Mouse (Mus musculus) forebrain, embryonic 16.5 days (tissue): Measurements from ENCODE around the gene Echdc3. TPM values are rescaled to one million over a fixed set of nuclear protein-coding genes. Genes with fewer than 3 reads are reported as not detected.

Source experiments
- ATAC-seq: fragments of 200-750 bp; cut with Nextera tagmentation; 2 replicates; pipeline ENCODE4 v1.8.0; 2017; ENCODE audit warnings: mild to moderate bottlenecking, moderate library complexity
- H3K27ac ChIP-seq: fragments of 300-500 bp; sonication (generic); 2 replicates; pipeline ENCODE4 v1.5.1; 2014; ENCODE audit warnings: low read length, control low read depth
- H3K27me3 ChIP-seq: fragments of 300-500 bp; sonication (generic); replicated peaks from 2 replicates; pipeline ENCODE4 v1.6.1; 2014; ENCODE audit warnings: low read length; ENCODE audit not compliant: control insufficient read depth, insufficient read depth
- H3K36me3 ChIP-seq: fragments of 300-500 bp; sonication (generic); 2 replicates; pipeline ENCODE4 v1.6.1; 2014; ENCODE audit not compliant: control insufficient read depth, insufficient read depth
- H3K4me1 ChIP-seq: fragments of 300-500 bp; sonication (generic); replicated peaks from 2 replicates; pipeline ENCODE4 v1.6.1; 2014; ENCODE audit warnings: low read length; ENCODE audit not compliant: control insufficient read depth, insufficient read depth
- H3K4me2 ChIP-seq: fragments of 300-500 bp; sonication (generic); 2 replicates; pipeline ENCODE4 v1.6.1; 2014; ENCODE audit warnings: mild to moderate bottlenecking, low read length, control low read depth
- H3K4me3 ChIP-seq: fragments of 300-500 bp; sonication (generic); replicated peaks from 2 replicates; pipeline ENCODE4 v1.5.1; 2014; ENCODE audit warnings: mild to moderate bottlenecking, low read length, control low read depth
- H3K9ac ChIP-seq: fragments of 300-500 bp; sonication (generic); replicated peaks from 2 replicates; pipeline ENCODE4 v1.6.1; 2014; ENCODE audit warnings: low read depth, low read length, control low read depth
- H3K9me3 ChIP-seq: fragments of 300-500 bp; sonication (generic); 2 replicates; pipeline ENCODE4 v1.6.1; 2016; ENCODE audit warnings: low read length; ENCODE audit not compliant: control insufficient read depth
- WGBS: fragments of 180-500 bp; shearing (Covaris S2); extraction: QIAGEN DNeasy Blood & Tissue Kit; methylation state at CpG from one replicate; pipeline ENCODE4 v1.1.7; 2014; 5-methylcytosine and 5-hydroxymethylcytosine counted together
- polyA plus RNA-seq: library from polyadenylated mRNA; unstranded; fragments of >200 nt; fragmentation: Nextera tagmentation; extraction: Ambion mirVana; gene quantifications from 2 replicates; pipeline ENCODE4 v1.2.1, GENCODE M21; 2015

Echdc3 gene
- polyA plus RNA-seq, 1 experiment from 2014 or later, result 0.82 TPM

GRCm38 (mm10) chr2:6207736-6208135 is 5.1 kb downstream of the Echdc3 start:
- H3K4me2 ChIP-seq, result no peak overlapping the region
- no peaks in the 10 kb centered on the region for H3K36me3 ChIP-seq
- peaks cover 11% of the 10 kb centered on the region for H3K4me1 ChIP-seq
- no peak overlapping the region for H3K4me3 ChIP-seq
- ATAC-seq, result no peak
- no peak overlapping the region for H3K27ac ChIP-seq
- H3K9me3 ChIP-seq, result no peaks in the 10 kb centered on the region
- H3K27me3 ChIP-seq, result no peaks in the 10 kb centered on the region
- no peak overlapping the region for H3K9ac ChIP-seq
- WGBS, result 71% methylated on average over 2 of the region's 2 CpGs

GRCm38 (mm10) chr2:6196363-6196973 is 16.4 kb downstream of the Echdc3 start:
- no peak overlapping the region for H3K9ac ChIP-seq
- WGBS, result 42% methylated on average over 9 of the region's 10 CpGs
- H3K27ac ChIP-seq, result no peak overlapping the region
- no peaks in the 10 kb centered on the region for H3K27me3 ChIP-seq
- no peak overlapping the region for H3K4me3 ChIP-seq
- H3K9me3 ChIP-seq, result no peaks in the 10 kb centered on the region
- H3K4me1 ChIP-seq, result peaks cover 17% of the 10 kb centered on the region
- no peak overlapping the region for H3K4me2 ChIP-seq
- H3K36me3 ChIP-seq, result no peaks in the 10 kb centered on the region
- ATAC-seq, result no peak

- no peaks in the 10 kb centered on the region for H3K36me3 ChIP-seq
- no peak overlapping the region for H3K9ac ChIP-seq
- H3K4me2 ChIP-seq, result no peak overlapping the region
- H3K4me1 ChIP-seq, result peaks cover 17% of the 10 kb centered on the region
- no peak for ATAC-seq
- H3K4me3 ChIP-seq, result no peak overlapping the region
- no peak overlapping the region for H3K27ac ChIP-seq
- H3K9me3 ChIP-seq, result no peaks in the 10 kb centered on the region
- H3K27me3 ChIP-seq, result no peaks in the 10 kb centered on the region
- WGBS, result 66% methylated on average over 15 of the region's 15 CpGs
These were observed 17.2 kb downstream of the Echdc3 start for GRCm38 (mm10) chr2:6195468-6196239.

DNA sequence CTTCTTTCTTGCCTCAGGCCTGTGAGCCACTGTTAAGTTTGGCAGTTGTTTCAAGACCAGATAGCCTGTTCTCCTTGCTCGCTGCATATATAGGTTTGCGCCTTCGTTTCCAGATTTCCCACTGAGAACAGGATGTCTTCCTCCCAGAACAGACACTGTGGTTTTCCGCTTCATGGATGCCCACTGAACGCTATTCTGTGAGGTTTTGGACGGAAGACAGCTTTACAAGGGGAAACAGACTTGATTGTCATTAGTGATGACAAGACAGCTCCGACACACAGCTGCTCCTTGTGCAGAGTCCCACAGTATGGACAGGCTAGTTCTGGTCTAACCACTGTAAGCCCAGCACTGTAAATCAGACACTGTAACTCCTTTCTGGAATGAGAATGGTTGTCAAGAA is 18.3 kb downstream of the Echdc3 start:
- ATAC-seq, result peak; percentile 19; the same call in 1 of the 2 replicates
- H3K4me1 ChIP-seq, result peaks cover 17% of the 10 kb centered on the region

DNA sequence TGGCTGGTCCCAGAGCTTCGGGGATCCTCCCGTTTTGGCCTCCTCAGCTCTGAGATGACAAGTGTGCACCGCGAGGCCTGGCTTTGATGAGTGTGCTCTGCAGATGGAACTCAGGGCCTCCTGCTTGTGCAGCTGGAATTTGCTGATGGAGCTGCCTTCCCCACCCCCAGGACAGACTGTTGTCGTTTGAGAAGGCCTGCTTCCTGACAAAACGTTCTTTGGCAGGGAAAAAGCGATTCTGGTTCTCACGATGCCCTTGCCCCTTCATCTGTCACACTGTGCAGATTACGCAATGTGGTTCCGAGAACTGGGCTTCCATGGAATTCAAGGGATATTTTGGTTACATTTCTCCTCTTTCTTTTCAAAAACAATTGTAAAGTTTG is 19.3 kb downstream of the Echdc3 start:
- no peak overlapping the region for H3K27ac ChIP-seq
- H3K9ac ChIP-seq, result no peak overlapping the region
- peaks cover 17% of the 10 kb centered on the region for H3K4me1 ChIP-seq
- no peak overlapping the region for H3K4me2 ChIP-seq
- 50% methylated on average over 10 of the region's 10 CpGs for WGBS
- no peaks in the 10 kb centered on the region for H3K27me3 ChIP-seq
- peak; percentile 17; the same call in 1 of the 2 replicates for ATAC-seq
- no peaks in the 10 kb centered on the region for H3K36me3 ChIP-seq
- no peaks in the 10 kb centered on the region for H3K9me3 ChIP-seq
- H3K4me3 ChIP-seq, result no peak overlapping the region

More for the DNA sequence above, 18.3 kb downstream of the Echdc3 start:
- Histone ChIP-seq H3K36me3 (no peaks in the 10 kb centered on the region), H3K4me3 (no peak overlapping the region), H3K27ac (no peak overlapping the region), H3K4me2 (no peak overlapping the region), H3K27me3 (no peaks in the 10 kb centered on the region), H3K9me3 (no peaks in the 10 kb centered on the region), H3K9ac (no peak overlapping the region)
- 61% methylated on average over 7 of the region's 7 CpGs for WGBS

- Histone ChIP-seq H3K27ac (no peak overlapping the region), H3K36me3 (no peaks in the 10 kb centered on the region), H3K9ac (no peak overlapping the region), H3K27me3 (no peaks in the 10 kb centered on the region), H3K4me3 (no peak overlapping the region), H3K4me1 (peaks cover 17% of the 10 kb centered on the region), H3K4me2 (no peak overlapping the region), H3K9me3 (no peaks in the 10 kb centered on the region)
- peak; percentile 60 for ATAC-seq
- 72% methylated on average over 20 of the region's 20 CpGs for WGBS
These were observed 19.8 kb downstream of the Echdc3 start for GRCm38 (mm10) chr2:6192820-6193590.

DNA sequence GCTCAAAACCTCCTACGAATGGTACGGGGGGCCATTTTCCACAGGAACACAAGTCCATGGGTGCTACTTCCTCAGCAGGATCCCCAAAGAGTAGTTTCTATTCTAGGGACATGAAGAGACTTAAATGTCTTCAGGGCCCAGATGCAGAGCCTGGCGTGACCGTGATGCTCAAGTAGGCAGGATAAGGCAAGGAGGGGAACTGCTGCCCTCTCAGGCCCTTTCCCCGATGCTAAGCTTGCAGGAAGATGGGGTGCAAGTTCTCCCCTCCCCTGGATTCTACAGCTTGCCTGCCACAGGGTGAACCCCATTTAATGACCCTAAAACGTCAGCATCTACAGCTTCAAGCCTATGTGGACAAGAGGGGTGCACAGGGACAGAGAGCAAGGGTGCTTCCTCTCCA is 22.8 kb downstream of the Echdc3 start:
- 94% methylated on average over 6 of the region's 6 CpGs for WGBS
- H3K27me3 ChIP-seq, result no peaks in the 10 kb centered on the region

GRCm38 (mm10) chr2:6189675-6189998 is 23.2 kb downstream of the Echdc3 start:
- no peak overlapping the region for H3K4me3 ChIP-seq
- no peaks in the 10 kb centered on the region for H3K36me3 ChIP-seq
- no peak for ATAC-seq
- no peak overlapping the region for H3K27ac ChIP-seq
- no peak overlapping the region for H3K4me2 ChIP-seq
- peaks cover 2% of the 10 kb centered on the region; the same call in 1 of the 2 replicates for H3K9me3 ChIP-seq
- 75% methylated on average over 2 of the region's 2 CpGs for WGBS
- peaks cover 9% of the 10 kb centered on the region for H3K4me1 ChIP-seq
- H3K27me3 ChIP-seq, result no peaks in the 10 kb centered on the region
- H3K9ac ChIP-seq, result no peak overlapping the region

More for the DNA sequence above, 22.8 kb downstream of the Echdc3 start:
- H3K4me1 ChIP-seq, result peaks cover 9% of the 10 kb centered on the region
- no peak overlapping the region for H3K27ac ChIP-seq
- H3K4me3 ChIP-seq, result no peak overlapping the region
- no peaks in the 10 kb centered on the region for H3K36me3 ChIP-seq
- no peak overlapping the region for H3K4me2 ChIP-seq
- H3K9me3 ChIP-seq, result no peaks in the 10 kb centered on the region
- no peak overlapping the region for H3K9ac ChIP-seq
- no peak for ATAC-seq

DNA sequence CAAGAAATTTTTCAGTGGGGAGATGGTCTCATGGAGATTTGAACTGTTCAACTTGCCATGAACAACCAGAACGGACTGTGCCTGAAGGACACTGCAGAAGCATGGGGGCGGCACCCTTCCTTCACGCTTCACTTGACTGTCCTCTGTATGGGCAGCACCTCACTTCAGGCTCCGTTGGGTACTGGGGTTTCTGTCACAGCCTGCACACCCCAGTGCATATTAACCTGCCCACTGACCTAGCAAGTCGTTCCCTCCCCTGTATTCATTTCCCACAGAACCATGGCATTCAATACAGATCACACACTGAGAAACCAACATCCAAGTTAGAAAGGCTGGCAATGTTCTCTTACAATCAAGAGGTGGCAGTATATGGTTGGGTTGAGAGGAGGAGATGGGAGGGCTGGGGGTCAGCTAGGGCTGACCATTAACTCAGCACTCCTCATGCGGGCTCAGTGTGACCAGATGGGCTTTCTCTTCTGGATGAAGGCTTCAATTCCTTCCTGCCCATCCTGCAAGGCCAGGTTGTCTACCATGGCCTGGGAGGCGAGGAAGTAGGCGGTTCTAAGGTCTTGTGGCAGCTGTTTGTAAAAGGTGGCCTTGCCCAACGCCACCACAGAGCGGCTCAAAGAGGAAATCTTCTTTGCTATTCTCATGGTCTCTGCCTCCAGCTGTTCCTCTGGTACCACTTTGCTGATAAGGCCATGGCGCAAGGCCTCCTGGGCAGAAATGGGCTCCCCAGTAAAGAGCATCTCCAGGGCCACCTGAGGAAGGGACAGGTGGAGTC is 23.8 kb downstream of the Echdc3 start:
- H3K4me1 ChIP-seq, result peaks cover 9% of the 10 kb centered on the region
- H3K27ac ChIP-seq, result no peak overlapping the region
- WGBS, result 78% methylated on average over 11 of the region's 11 CpGs
- H3K27me3 ChIP-seq, result no peaks in the 10 kb centered on the region
- no peak for ATAC-seq
- no peak overlapping the region for H3K9ac ChIP-seq
- no peaks in the 10 kb centered on the region for H3K36me3 ChIP-seq
- peaks cover 5% of the 10 kb centered on the region; the same call in 1 of the 2 replicates for H3K9me3 ChIP-seq
- no peak overlapping the region for H3K4me2 ChIP-seq
- no peak overlapping the region for H3K4me3 ChIP-seq
